Mouse (Mus musculus): ENCODE results near the gene Hfe. TPM values are rescaled to one million over a fixed set of nuclear protein-coding genes. Genes with fewer than 3 reads are reported as not detected.
"Not testable (repeated sequence)": the region's sequence is repeated elsewhere in the genome, so short reads cannot be mapped to it uniquely, and the experiment has no call there.

Hfe gene
- polyA plus RNA-seq, 1 experiment from 2014 or later: 10.3 TPM

GRCm38 (mm10) chr13:23751478-23751956, 40.9 kb upstream of the Hfe start:
- ATAC-seq (ENCODE audit: extremely low read depth, insufficient number of reproducible peaks, low FRiP score, low TSS enrichment): no peak
- Histone ChIP-seq H3K4me2 (peak overlapping the region; percentile 73), H3K9ac (peak overlapping the region; percentile 85), H3K4me1 (peaks cover 24% of the 10 kb centered on the region), H3K36me3 (no peaks in the 10 kb centered on the region), H3K27ac (replicated peaks) (peak overlapping the region; percentile 95), H3K27me3 (replicated peaks) (no peaks in the 10 kb centered on the region), H3K4me3 (peak overlapping the region; percentile 52), H3K9me3 (no peaks in the 10 kb centered on the region)
- WGBS: 2% methylated on average over 11 of the region's 11 CpGs

- peaks cover 24% of the 10 kb centered on the region for H3K4me1 ChIP-seq
- H3K9ac ChIP-seq: peak within 1 kb of the TSS; percentile 85
- not testable (repeated sequence) for H3K27me3 ChIP-seq (replicated peaks); H3K36me3 ChIP-seq; ATAC-seq (ENCODE audit: extremely low read depth, insufficient number of reproducible peaks, low FRiP score, low TSS enrichment); H3K9me3 ChIP-seq
- H3K4me2 ChIP-seq: peak within 1 kb of the TSS; percentile 73
- peak within 1 kb of the TSS; percentile 52 for H3K4me3 ChIP-seq
- peak within 1 kb of the TSS; percentile 95 for H3K27ac ChIP-seq (replicated peaks)
- 1% methylated on average over 29 of the region's 47 CpGs for WGBS
Observed at GRCm38 (mm10) chr13:23750839-23751477, 40.3 kb upstream of the Hfe start, which contains the start of gene Hist1h2ab. Gene Hist1h2ab (plus strand): TSS chr13:23751126.

GRCm38 (mm10) chr13:23749563-23750121, 39.0 kb upstream of the Hfe start:
- 82% methylated on average over 5 of the region's 5 CpGs for WGBS
- H3K36me3 ChIP-seq: no peaks in the 10 kb centered on the region
- peaks cover 27% of the 10 kb centered on the region for H3K4me1 ChIP-seq
- no peak overlapping the region for H3K9ac ChIP-seq
- ATAC-seq (ENCODE audit: extremely low read depth, insufficient number of reproducible peaks, low FRiP score, low TSS enrichment): no peak
- H3K9me3 ChIP-seq: no peaks in the 10 kb centered on the region
- peak overlapping the region; percentile 70; the same call in 1 of the 2 replicates for H3K27ac ChIP-seq (replicated peaks)
- no peak overlapping the region for H3K4me2 ChIP-seq
- H3K27me3 ChIP-seq (replicated peaks): no peaks in the 10 kb centered on the region
- no peak overlapping the region for H3K4me3 ChIP-seq

GRCm38 (mm10) chr13:23747892-23748288, 37.2 kb upstream of the Hfe start:
- ATAC-seq (ENCODE audit: extremely low read depth, insufficient number of reproducible peaks, low FRiP score, low TSS enrichment): no peak
- Histone ChIP-seq H3K4me1 (peaks cover 33% of the 10 kb centered on the region), H3K36me3 (no peaks in the 10 kb centered on the region), H3K27me3 (replicated peaks) (no peaks in the 10 kb centered on the region), H3K27ac (replicated peaks) (peak overlapping the region; percentile 98), H3K4me3 (no peak overlapping the region), H3K4me2 (peak overlapping the region; percentile 70), H3K9ac (peak overlapping the region; percentile 68), H3K9me3 (no peaks in the 10 kb centered on the region)
- 9% methylated on average over 4 of the region's 4 CpGs for WGBS

GRCm38 (mm10) chr13:23747081-23747891, 36.6 kb upstream of the Hfe start:
- Histone ChIP-seq H3K9ac (peak overlapping the region; percentile 82), H3K4me1 (peaks cover 31% of the 10 kb centered on the region), H3K9me3 (no peaks in the 10 kb centered on the region), H3K27me3 (replicated peaks) (no peaks in the 10 kb centered on the region), H3K4me2 (peak overlapping the region; percentile 70), H3K27ac (replicated peaks) (peak overlapping the region; percentile 98), H3K4me3 (peak overlapping the region; percentile 52), H3K36me3 (no peaks in the 10 kb centered on the region)
- no peak for ATAC-seq (ENCODE audit: extremely low read depth, insufficient number of reproducible peaks, low FRiP score, low TSS enrichment)
- 6% methylated on average over 13 of the region's 13 CpGs for WGBS

- peak within 1 kb of the TSS; percentile 83 for H3K9ac ChIP-seq
- not testable (repeated sequence) for H3K27me3 ChIP-seq (replicated peaks); H3K36me3 ChIP-seq; H3K9me3 ChIP-seq
- H3K4me3 ChIP-seq: peak within 1 kb of the TSS; percentile 52
- peaks cover 35% of the 10 kb centered on the region for H3K4me1 ChIP-seq
- WGBS: under 1% methylated on average over 45 of the region's 58 CpGs
- H3K4me2 ChIP-seq: peak within 1 kb of the TSS; percentile 70
- ATAC-seq (ENCODE audit: extremely low read depth, insufficient number of reproducible peaks, low FRiP score, low TSS enrichment): peak; percentile 77
- H3K27ac ChIP-seq (replicated peaks): peak within 1 kb of the TSS; percentile 98
Observed at GRCm38 (mm10) chr13:23746201-23747080, 35.8 kb upstream of the Hfe start, which contains the start of gene Hist1h2bb. Gene Hist1h2bb (plus strand): TSS chr13:23746734.

- Histone ChIP-seq H3K27me3 (replicated peaks) (no peaks in the 10 kb centered on the region), H3K4me1 (peaks cover 39% of the 10 kb centered on the region), H3K9me3 (no peaks in the 10 kb centered on the region), H3K36me3 (no peaks in the 10 kb centered on the region), H3K4me2 (peak within 1 kb of the TSS; percentile 70), H3K4me3 (peak within 1 kb of the TSS; percentile 52), H3K27ac (replicated peaks) (peak within 1 kb of the TSS; percentile 98), H3K9ac (peak within 1 kb of the TSS; percentile 83)
- WGBS: 1% methylated on average over 23 of the region's 28 CpGs
- ATAC-seq (ENCODE audit: extremely low read depth, insufficient number of reproducible peaks, low FRiP score, low TSS enrichment): peak; percentile 52; the same call in 1 of the 2 replicates
Observed at GRCm38 (mm10) chr13:23745381-23746161, 34.9 kb upstream of the Hfe start, which contains the start of gene Hist1h3c. Gene Hist1h3c (minus strand): TSS chr13:23745602.

- ATAC-seq (ENCODE audit: extremely low read depth, insufficient number of reproducible peaks, low FRiP score, low TSS enrichment): no peak
- Histone ChIP-seq H3K4me2 (peak overlapping the region; percentile 70), H3K4me1 (peaks cover 42% of the 10 kb centered on the region), H3K27me3 (replicated peaks) (no peaks in the 10 kb centered on the region), H3K9ac (peak overlapping the region; percentile 75), H3K27ac (replicated peaks) (peak overlapping the region; percentile 98), H3K4me3 (peak overlapping the region; percentile 52), H3K36me3 (no peaks in the 10 kb centered on the region), H3K9me3 (no peaks in the 10 kb centered on the region)
- WGBS: 2% methylated on average over 15 of the region's 36 CpGs
Observed at GRCm38 (mm10) chr13:23744421-23745380, 34.0 kb upstream of the Hfe start.

GRCm38 (mm10) chr13:23743963-23744362, 33.3 kb upstream of the Hfe start:
- WGBS: 44% methylated on average over 4 of the region's 4 CpGs
- H3K9ac ChIP-seq: peak overlapping the region; percentile 75
- no peak for ATAC-seq (ENCODE audit: extremely low read depth, insufficient number of reproducible peaks, low FRiP score, low TSS enrichment)

More at GRCm38 (mm10) chr13:23743963-23744362, 33.3 kb upstream of the Hfe start:
- H3K27me3 ChIP-seq (replicated peaks): no peaks in the 10 kb centered on the region
- peak overlapping the region; percentile 52 for H3K4me3 ChIP-seq
- H3K36me3 ChIP-seq: no peaks in the 10 kb centered on the region
- H3K4me1 ChIP-seq: peaks cover 42% of the 10 kb centered on the region
- peak overlapping the region; percentile 70 for H3K4me2 ChIP-seq
- H3K27ac ChIP-seq (replicated peaks): peak overlapping the region; percentile 98
- no peaks in the 10 kb centered on the region for H3K9me3 ChIP-seq

All from heart, embryonic 13.5 days (tissue).